Mouse (Mus musculus) adrenal gland, postnatal 4 days (tissue): ENCODE results near the gene Rdh19. TPM values are rescaled to one million over a fixed set of nuclear protein-coding genes. Genes with fewer than 3 reads are reported as not detected.
"Not testable (repeated sequence)": the region's sequence is repeated elsewhere in the genome, so short reads cannot be mapped to it uniquely, and the experiment has no call there.

Source experiments
- DNase-seq, 2 experiments: peaks; one replicate each; pipeline ENCODE4 v3.0.0; 2021 to 2022; ENCODE audit warnings: low spot score in 2 of 2, mixed read lengths in 2 of 2
- long read RNA-seq, 2 experiments: library from polyadenylated mRNA; stranded (forward); transcript quantifications; one replicate each; pipeline ENCODE4 v2.0.0; 2021
- total RNA-seq, 2 experiments: library from RNA; stranded (reverse); gene quantifications; 2 replicates each; pipeline ENCODE4 v1.2.3; 2021

Rdh19 gene
- total RNA-seq, result 1 to 10 TPM in 1 of 2 experiments, under 1 TPM in 1; 0.23 to 7.3 TPM
- long read RNA-seq, experiment 1, result 0 reads
- long read RNA-seq, experiment 2, result 0 reads

DNA sequence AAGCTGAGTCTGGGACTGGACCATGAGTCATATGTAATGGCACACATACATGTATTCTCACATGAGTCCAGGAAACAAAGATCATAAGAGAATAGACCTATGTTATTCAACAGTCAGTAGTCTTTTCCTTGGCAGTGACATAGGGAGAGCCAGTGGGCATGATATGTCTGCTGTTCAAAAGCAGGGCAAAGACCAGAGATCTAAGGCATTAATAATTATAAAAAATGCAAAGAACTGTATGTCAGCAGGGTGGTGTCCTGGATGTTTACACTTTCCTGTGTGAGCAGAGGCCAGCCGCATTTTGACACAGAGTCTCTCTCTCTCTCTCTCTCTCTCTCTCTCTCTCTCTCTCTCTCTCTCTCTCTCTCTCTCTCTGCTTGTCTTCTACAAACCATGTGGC, at the start of gene Rdh19:
Rdh19 (plus strand) TSS at position 301 of the 400 bp plus-strand sequence.
- DNase-seq, result no peak

DNA sequence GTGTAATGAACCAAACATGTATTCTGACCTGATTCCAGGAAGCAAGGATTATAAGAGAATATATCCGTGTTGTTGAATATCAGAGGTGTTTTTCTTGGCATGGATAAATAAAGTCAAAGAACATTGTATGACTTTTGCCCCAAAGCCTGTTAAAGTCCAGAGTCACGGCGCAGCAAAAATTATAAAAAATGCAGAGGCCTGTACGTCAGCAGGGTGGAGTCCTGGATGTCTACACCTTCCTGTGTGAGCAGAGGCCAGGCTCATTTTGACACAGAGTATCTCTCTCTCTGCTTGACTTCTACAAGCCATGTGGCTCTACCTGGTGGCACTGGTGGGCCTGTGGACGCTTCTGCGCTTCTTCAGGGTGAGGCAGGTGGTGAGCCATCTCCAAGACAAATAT, 48.8 kb upstream of the Rdh19 start, which contains the start of gene Rdh16:
Rdh16 (plus strand) TSS at position 262 of the 400 bp plus-strand sequence.
- no peak for DNase-seq

DNA sequence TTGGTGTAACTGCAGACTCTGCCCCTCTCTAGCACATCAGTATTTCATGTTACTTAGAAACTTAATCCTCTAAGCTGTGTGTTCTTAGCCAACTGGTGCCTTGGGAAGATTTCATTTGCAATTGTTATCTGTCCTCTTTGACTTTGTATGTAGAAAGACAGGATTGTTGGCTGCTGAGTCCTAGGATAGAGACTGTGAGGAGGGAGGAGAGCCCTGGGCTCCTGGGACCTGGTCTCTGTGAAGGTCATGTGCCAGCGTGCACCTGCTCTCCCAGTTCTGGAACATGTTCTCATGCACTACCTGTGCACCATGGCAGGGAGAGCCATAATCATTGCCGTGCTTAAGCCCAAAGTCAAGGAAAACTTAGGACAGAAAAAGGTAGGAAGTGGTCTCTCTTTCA, 48.1 kb upstream of the Rdh19 start:
- DNase-seq, result no peak

- DNase-seq, result no peak
Measured at GRCm38 (mm10) chr10:127802236-127802635, 47.5 kb upstream of the Rdh19 start.

GRCm38 (mm10) chr10:127804416-127804815, 45.3 kb upstream of the Rdh19 start:
- no peak for DNase-seq

DNA sequence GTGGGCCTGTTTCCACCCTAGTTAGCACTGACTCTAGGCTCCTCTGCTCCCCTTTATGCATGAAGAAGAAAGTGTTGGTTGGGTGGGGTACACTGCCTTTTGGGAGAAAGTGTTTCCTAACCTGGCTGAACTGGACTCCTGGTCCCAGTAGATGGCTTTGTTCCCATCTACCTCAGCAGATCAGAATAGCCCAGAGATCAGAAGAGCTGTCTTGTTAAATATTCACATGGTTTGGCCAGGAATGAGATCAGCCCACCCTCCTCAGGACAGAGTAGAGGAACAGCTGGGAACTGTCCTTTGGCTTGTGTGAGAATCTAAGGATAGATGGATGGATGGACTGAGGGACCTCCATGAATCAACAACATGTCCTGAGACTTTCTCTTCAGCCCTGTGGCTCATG, 33.8 kb upstream of the Rdh19 start:
- no peak for DNase-seq

GRCm38 (mm10) chr10:127817268-127817910, 32.3 kb upstream of the Rdh19 start:
- not testable (repeated sequence) for DNase-seq

- not testable (repeated sequence) for DNase-seq
Measured at GRCm38 (mm10) chr10:127821806-127822205, 27.9 kb upstream of the Rdh19 start.

GRCm38 (mm10) chr10:127825386-127825785, 24.3 kb upstream of the Rdh19 start:
- DNase-seq, result no peak

GRCm38 (mm10) chr10:127829121-127829520, 20.6 kb upstream of the Rdh19 start:
- DNase-seq, result no peak

DNA sequence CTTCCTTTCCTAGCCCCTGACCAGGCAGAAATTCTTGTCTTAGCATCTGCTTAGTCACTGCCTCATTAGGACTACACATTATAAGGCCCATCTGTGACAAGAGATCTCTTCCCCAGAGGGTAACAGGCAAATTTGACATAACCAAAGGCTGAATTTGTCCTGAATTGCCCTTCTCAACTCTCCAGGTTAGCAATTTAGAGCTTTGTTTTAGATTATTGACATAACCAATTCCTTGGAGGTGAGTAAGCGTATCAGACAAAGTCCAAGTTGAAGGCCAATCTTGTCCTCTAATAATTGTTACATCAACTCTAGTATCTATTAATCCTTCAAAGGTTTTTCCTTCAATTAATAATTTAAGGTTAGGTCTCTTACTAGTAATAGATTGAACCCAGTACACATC, 15.5 kb upstream of the Rdh19 start:
- DNase-seq, result not testable (repeated sequence)

- no peak for DNase-seq
Measured at GRCm38 (mm10) chr10:127835292-127835691, 14.4 kb upstream of the Rdh19 start.

- not testable (repeated sequence) for DNase-seq
Measured at GRCm38 (mm10) chr10:127837793-127838192, 11.9 kb upstream of the Rdh19 start.

DNA sequence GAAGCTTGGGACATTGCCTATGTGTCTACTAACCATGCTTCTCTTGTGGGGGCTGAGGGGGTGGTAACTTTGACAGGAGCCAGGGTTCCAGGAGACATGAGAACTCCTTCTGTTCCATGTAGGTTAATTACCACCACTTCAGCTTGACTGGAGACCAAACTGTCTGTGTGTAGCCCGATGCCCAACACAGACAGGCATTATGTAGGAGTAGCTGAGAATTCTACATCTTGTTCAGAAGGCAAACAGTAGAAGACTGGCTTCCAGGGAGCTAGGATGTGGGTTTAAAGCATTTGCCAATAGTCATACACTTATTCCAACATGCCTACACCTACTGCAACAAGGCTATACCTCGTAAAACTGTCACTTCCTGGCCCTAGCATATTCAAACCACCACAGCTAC, 11.2 kb upstream of the Rdh19 start:
- DNase-seq, result no peak

GRCm38 (mm10) chr10:127840776-127841175, 9.0 kb upstream of the Rdh19 start:
- no peak for DNase-seq

DNA sequence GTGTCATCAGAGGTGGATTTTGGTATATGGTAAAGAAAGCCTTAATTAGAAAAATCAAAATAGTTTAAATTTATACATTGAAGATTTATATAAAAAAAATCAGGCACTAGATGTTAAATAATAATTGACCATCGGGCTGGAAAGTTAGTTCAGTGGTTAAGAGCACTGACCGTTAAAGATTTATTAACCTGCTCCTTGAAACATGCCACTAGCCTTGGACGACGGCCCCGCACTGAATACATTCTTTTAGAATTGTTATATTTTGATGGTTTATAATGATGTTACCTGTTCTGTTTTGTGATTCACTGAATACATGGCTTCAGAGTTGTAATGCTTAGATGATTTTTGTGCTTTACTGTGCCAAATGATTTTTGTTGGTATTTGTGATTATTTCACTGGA, 3.8 kb upstream of the Rdh19 start:
- DNase-seq, result not testable (repeated sequence)

GRCm38 (mm10) chr10:127848089-127848488, 1.6 kb upstream of the Rdh19 start:
- no peak for DNase-seq

- no peak for DNase-seq
Measured at GRCm38 (mm10) chr10:127856376-127856775, 6.6 kb downstream of the Rdh19 start.

DNA sequence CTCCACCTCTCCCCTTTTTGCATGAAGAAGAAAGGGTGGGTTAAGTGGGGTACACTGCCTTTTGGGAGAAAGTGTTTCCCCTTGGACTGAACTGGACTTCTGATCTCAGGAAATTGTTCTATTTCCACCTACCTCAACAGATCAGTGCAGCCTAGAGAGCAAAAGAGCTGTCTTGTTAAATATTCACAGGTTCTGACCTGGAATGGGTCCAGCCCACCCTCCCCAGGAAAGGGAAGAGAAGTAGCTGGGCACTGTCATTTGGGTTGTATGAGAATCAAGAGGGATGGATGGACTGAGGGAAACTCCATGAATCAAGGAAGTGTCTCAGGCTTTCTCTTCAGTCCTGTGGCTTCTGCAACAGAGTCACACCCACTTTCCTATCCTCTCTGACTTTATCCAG, 15.2 kb downstream of the Rdh19 start:
- DNase-seq, result no peak

GRCm38 (mm10) chr10:127866232-127866631, 16.5 kb downstream of the Rdh19 start, which contains the start of gene Rdh16f2:
Gene Rdh16f2 (plus strand): TSS chr10:127866474.
- no peak for DNase-seq

DNA sequence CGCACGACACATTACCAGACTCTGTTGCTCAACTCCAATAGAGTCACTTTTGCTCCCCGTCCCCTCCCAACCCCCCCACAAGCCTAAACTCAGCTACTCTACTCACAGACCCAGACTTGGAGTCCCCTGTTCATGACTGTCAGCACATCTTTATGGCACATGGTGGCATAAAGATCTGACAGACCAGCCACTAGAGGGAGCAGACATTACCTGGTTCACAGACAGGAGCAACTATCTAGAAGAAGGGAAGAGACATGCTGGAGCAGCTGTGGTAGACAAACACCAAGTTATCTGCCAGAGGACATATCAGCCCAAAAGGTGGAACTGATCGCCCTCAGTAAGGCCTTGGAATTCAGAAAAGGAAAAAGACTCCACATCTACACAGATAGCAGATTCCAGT, 22.8 kb downstream of the Rdh19 start:
- no peak for DNase-seq

DNA sequence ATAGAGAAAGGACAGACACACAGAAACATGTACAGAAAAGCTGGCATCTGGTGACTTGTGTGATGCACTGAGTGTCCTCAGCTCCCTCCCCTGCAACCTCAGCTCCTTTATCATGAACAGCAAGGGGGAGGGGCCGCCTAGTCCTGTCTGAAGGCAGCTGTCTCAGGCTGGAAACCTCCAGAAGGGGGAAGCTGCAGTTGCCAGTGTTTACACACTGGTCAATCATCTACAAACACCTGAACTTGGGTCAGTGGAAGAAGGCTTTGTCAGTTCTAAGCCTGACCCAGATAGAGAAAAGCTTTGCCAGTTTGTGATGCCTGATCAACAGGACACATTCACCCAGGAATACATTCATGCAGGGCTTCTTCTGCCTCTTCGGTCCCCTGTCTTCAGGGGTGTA, 28.0 kb downstream of the Rdh19 start:
- DNase-seq, result no peak
